Mouse (Mus musculus) gastrocnemius, postnatal 14 days (tissue): ENCODE data around the gene Acss1. TPM values are rescaled to one million over a fixed set of nuclear protein-coding genes. Genes with fewer than 3 reads are reported as not detected.

Experiments used
- DNase-seq: peaks from one replicate; pipeline ENCODE4 v3.0.0; 2021; ENCODE audit warnings: mixed read lengths
- intact Hi-C: fragments of 180-260 bp; cut with DNase I; formaldehyde crosslinking; loops from one replicate; pipeline ENCODE4 v1.15.1; 2025; ENCODE audit warnings: low total_unique reads
- total RNA-seq, 2 experiments: library from RNA; stranded (reverse); gene quantifications; 2 replicates each; pipeline ENCODE4 v1.2.3; 2021

Acss1 gene
- total RNA-seq, 2 experiments from 2014 or later, result 12.2 to 25.3 TPM

DNA sequence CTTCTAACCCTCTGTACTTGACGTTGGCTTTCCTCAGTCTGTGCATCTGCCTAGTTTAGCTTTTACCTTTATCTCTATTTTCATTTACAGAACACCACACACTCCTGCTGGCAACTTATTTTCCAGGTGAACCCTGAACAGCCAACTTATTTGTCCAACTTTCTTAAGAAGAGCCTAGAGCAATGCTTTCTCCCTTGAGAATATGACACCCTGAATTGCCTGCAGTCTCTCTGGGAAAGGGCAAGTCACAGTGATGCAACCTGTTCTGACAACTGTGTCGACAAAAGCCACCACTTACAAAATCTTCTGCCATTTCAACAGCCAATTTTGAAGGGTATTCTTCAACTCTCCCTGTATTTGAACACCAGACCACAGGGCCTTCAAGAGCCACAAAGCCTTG, 63.5 kb downstream of the Acss1 start:
- intact Hi-C loops, result no loop called here
- DNase-seq, result no peak

DNA sequence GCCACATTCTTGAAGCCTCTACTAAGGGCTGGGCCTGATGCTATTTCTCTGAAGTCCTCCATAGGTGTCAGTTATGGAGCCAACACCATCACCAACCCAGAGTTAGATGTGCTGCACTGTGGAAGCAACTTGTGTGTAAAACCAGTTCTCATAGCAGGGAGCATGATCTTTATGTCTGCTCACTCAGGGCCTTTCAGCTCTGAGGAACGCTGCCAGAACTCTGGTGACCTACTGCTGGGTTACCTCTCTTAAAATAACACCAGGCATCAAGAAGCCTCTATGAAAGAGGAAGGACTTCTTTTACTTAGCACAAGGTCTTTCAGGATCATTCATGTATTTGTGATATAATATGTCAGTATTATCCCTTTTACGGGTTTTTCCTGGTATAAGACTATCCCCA, 66.1 kb downstream of the Acss1 start:
- DNase-seq, result no peak
- intact Hi-C loops, result no loop called here

DNA sequence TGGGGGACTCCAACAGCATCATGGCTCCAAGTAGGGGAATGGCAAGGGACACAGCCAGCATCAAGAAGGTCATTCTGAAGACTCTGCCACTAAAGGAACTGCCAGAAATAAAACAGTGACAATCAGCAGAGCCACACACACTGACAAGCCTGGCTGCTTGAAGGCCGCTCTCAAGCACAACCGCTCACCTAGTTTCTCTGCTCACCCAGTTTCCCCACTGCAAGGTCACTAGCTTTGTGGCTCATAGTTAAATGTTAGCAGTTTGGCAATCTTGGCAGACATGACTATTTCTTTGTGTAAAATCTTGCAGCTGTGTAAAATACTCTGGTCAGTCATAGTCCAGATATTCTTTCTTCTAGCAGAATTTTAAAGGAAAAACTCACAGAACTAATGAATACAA, 68.0 kb downstream of the Acss1 start:
- intact Hi-C loops, result no loop called here
- no peak for DNase-seq

DNA sequence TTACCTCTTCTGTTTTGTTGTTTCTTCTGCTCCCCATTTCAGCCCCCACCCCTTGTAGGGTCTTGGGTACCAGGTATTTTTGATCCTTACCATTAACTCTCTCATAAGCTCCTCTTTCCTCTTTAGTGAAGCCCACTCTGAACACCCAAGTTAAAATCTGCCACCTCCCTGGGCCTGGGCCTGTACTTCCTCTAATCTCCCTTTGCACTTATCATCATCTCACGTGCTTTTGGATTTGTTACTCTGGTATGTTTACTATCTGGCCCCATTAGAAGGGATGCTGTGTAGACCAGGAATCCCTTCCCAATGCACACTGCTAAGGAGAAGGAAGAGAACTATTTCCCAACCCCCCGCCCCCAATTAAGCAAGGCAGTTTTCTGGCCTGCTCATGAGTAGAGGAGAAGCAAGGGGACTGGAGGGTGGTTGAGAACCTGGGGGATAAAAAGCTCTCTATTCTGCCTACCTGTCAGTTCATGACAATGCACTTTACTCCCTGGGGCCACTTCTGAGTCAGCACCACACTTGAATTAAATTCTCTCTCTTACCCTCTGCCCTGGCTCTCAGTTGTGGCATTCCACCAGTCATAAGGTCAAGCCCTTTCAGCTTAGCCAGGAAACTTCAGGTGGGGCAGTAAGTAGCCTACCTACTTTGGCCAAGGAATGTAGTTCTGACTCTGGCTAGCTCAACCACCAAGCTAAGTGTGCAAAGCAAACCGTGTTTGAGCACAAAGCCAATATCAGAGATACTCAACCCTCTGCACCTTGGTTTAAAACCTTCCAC, 72.7 kb downstream of the Acss1 start:
- intact Hi-C loops, result no loop called here
- DNase-seq, result no peak

DNA sequence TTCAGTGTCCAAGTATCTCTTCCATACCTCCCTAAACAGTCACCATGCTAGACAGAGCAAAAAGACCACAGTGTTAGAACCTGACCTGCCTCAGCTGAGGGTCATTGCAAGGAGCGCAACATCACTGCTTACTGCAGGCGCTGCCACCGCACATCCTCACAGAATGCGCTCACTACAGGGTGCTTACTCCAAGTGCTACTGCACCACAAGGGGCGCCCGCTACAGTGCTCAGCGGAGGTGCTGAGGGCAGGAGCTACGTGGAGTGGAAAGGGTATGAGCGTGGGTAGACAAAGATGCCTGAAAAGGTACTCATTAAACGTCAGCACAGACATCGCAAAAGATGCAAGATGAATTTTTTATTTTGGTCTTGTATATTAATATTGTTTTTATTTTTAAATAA, 79.2 kb downstream of the Acss1 start:
- intact Hi-C loops, result no loop called here
- no peak for DNase-seq

DNA sequence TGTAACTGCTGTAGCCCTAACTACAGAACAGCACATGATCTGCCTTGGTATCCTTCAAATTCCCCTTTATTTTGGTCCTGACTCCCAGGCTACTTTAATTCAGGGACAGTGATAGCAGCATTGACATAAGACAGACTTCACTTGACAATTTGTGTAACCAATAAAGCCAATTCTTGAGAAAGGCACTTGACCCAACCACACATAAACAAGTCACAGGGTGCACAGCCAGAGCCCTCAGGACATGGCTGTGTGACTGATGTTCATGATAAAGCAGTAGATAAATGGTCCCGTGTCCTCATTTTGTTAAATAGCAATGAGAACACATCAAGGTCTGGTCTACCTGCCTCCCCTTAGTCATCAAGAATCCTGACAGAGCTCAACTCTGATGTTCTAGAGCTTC, 88.7 kb downstream of the Acss1 start:
- intact Hi-C loops, result no loop called here
- DNase-seq, result no peak

DNA sequence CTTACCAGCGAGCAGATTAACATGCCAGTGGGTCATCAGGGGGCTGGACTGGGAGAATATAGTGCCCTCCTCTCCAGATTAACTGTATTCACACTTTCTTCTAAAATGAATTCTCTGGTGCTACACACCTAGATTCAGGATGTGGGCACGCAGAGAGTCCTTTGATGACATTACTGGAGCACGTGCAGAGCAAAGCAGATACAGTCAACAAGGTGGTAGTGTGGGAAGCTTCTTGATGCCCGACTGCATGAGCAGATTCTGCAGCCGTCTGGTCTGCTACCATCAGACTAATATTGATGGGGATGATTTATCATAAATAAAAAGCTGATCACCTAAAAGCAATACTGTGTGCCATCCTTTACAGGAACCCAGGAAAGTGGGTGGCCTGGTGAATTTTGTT, 89.7 kb downstream of the Acss1 start:
- no peak for DNase-seq
- intact Hi-C loops, result no loop called here

DNA sequence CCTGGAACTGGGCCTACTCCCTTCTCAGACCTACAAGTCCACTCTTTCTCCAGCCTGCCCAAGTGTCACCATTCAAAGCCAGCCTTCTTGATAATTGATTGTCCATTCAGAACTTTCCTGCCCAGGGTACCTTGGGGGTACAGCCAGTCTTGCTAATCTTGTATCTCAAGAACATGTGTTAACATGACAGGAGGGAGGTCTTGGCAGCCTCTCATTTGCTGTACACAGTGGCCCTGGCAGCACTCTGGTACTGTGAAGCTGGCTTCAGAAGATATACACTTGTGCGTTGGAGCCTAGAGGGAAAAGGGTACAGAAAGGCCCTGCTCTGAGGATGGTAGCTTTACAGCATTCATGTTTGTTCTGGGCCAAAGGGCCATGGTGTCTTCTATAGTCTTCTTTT, 92.0 kb downstream of the Acss1 start:
- intact Hi-C loops, result no loop called here
- DNase-seq, result no peak

DNA sequence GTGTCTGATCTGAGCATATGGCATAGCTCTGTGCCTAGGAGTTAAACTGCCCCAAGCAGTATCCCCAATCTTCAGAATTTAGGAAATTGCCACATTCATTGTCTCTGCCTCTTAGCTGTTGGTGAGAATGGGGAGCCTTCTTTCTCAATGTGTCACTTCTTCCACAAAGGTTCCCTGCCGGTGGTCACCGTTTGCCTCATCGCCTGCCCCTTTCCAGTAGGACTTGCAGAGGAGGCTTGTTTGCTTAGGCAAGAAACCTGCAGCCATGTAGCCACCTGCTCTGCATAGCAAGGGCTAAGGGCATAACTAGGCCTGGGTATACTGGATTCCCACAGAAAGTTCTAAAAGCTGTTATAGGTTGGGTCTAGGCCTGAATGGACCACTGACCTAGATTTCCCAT, 95.8 kb downstream of the Acss1 start:
- intact Hi-C loops, result no loop called here
- no peak for DNase-seq

DNA sequence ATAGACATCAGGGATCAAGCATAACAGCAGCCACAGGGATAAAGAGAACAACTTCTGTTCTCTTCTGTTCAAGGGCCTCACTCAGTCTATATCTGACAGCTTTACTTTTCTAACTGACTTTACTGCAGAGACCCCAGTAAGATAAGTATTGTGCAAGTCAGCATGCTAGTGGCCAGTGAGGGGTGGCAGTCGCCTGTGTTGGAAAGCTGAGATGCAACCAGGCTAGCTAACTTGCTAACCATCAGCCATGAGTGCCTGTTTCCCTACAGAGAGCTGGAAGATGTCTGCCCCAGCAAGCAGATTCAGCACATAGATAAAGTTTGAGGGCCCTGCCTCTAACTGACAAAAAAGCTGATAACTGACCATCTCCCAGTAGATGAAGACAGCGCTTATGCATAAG, 97.5 kb downstream of the Acss1 start:
- intact Hi-C loops, result no loop called here

DNA sequence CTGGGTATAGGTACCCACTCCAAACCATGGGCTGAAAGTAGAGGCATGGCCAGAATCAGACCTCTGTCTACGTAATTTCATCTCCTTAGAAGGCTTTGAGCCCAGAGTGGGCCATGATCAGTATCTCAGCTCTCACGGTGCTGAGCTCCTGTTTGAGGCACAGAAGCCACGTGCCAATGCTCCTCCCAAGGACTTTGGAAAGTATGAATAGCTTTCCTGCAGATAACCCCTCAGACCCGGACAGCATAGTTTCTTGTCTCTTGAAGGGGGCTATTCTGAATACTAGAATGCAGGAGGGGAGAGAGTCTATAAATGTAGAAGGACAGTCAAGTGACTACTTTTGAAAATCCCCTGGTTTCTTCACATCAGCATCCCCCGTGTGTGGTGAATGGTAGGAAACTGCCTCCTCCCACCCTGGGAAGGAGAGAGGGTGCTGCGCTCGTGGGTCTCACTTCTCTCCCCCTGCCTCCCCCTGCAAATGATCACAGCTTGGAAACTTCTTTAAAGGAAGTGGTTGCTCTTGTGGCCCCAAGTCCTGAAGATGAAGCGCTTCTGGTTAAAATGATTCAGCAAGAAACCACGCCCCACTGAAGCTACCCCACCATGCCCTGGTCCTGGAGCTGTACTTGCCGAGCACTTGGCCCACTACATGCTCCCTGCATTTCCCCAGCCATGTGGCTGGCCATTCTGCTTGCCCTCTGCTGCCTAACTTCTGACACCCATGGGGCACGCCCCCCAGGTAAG, 98.3 kb downstream of the Acss1 start, which contains the start of gene Cst7:
TSS of gene Cst7 (plus strand) at position 569 of the 744 bp plus-strand sequence.
- intact Hi-C loops, result no loop called here
- no peak for DNase-seq

More for the DNA sequence above, 97.5 kb downstream of the Acss1 start:
- no peak for DNase-seq

Other genes with a start within 250 kb of the Acss1 start
- gene Zfp442, start 217.0 kb downstream of the Acss1 start, total RNA-seq, result 1 to 10 TPM; 1.7 to 2.3 TPM
- gene Zfp345, start 183.4 kb downstream of the Acss1 start, total RNA-seq, result under 1 TPM; 0.09 to 0.10 TPM
- not detected for gene Cst7, start 98.1 kb downstream of the Acss1 start, total RNA-seq
- 10 to 100 TPM; 19.3 to 21.8 TPM for gene Apmap, start 59.9 kb downstream of the Acss1 start, total RNA-seq
- gene Vsx1, start 20.9 kb upstream of the Acss1 start, total RNA-seq, result not detected
- gene Entpd6, start 80.5 kb upstream of the Acss1 start, total RNA-seq, result 1 to 10 TPM; 5.5 to 6.6 TPM
- gene Pygb, start 118.2 kb upstream of the Acss1 start, total RNA-seq, result 10 to 100 TPM; 10.6 to 12.3 TPM
- 10 to 100 TPM; 23.2 to 26.7 TPM for gene Abhd12, start 236.2 kb upstream of the Acss1 start, total RNA-seq
- 1 to 10 TPM; 1.8 to 3.1 TPM for gene Gins1, start 236.9 kb upstream of the Acss1 start, total RNA-seq